Mouse (Mus musculus): ENCODE measurements around the gene S100a10. TPM values are rescaled to one million over a fixed set of nuclear protein-coding genes. Genes with fewer than 3 reads are reported as not detected.

The S100a10 gene
- polyA plus RNA-seq, 1 experiment from 2014 or later: 224 TPM

Other genes starting within 250 kb of the S100a10 start
- gene Hrnr, start 235.3 kb upstream of the S100a10 start, polyA plus RNA-seq (2014; fragmentation: Nextera tagmentation; extraction: Ambion mirVana): not detected in 2 replicates
- gene Rptn, start 161.4 kb upstream of the S100a10 start, polyA plus RNA-seq (2014; fragmentation: Nextera tagmentation; extraction: Ambion mirVana): not detected in 2 replicates
- gene Tchh, start 112.8 kb upstream of the S100a10 start, polyA plus RNA-seq (2014; fragmentation: Nextera tagmentation; extraction: Ambion mirVana): 0.42 TPM in 2 replicates
- gene Tchhl1, start 86.3 kb upstream of the S100a10 start, polyA plus RNA-seq (2014; fragmentation: Nextera tagmentation; extraction: Ambion mirVana): 0.13 TPM in 1 of 2 replicates, not detected in the other
- gene S100a11, start 34.6 kb upstream of the S100a10 start, polyA plus RNA-seq (2014; fragmentation: Nextera tagmentation; extraction: Ambion mirVana): 525 TPM in 2 replicates
- not detected in 2 replicates for gene Tdpoz2, start 97.6 kb downstream of the S100a10 start, polyA plus RNA-seq (2014; fragmentation: Nextera tagmentation; extraction: Ambion mirVana)
- not detected in 2 replicates for gene Tdpoz1, start 121.2 kb downstream of the S100a10 start, polyA plus RNA-seq (2014; fragmentation: Nextera tagmentation; extraction: Ambion mirVana)
- not detected in 2 replicates for gene Gm37596, start 138.0 kb downstream of the S100a10 start, polyA plus RNA-seq (2014; fragmentation: Nextera tagmentation; extraction: Ambion mirVana)
- not detected in 2 replicates for gene Gm5773, start 217.9 kb downstream of the S100a10 start, polyA plus RNA-seq (2014; fragmentation: Nextera tagmentation; extraction: Ambion mirVana)
- gene Tdpoz4, start 241.3 kb downstream of the S100a10 start, polyA plus RNA-seq (2014; fragmentation: Nextera tagmentation; extraction: Ambion mirVana): not detected in 2 replicates